Mouse (Mus musculus) liver, adult 2 months (tissue): ENCODE data around the gene Tmem214.

Experiments
- CTCF ChIP-seq: fragments of 200-500 bp; IDR thresholded peaks from 2 replicates; pipeline ENCODE4 v1.5.1; 2011; ENCODE audit warnings: low read depth, low read length, control low read depth
- POLR2A ChIP-seq: fragments of 200-500 bp; IDR thresholded peaks from 2 replicates; pipeline ENCODE4 v1.6.1; 2011; ENCODE audit warnings: low read length, control low read depth; ENCODE audit not compliant: insufficient read depth; ENCODE audit errors: extremely low read depth

- TF ChIP-seq CTCF (no peak), POLR2A (no peak)
Measured at GRCm38 (mm10) chr5:30922581-30923041, 54.8 kb downstream of the Tmem214 start.
